Mouse (Mus musculus) heart, postnatal 14 days (tissue): Measurements from ENCODE around the gene Gm11555. TPM values are rescaled to one million over a fixed set of nuclear protein-coding genes. Genes with fewer than 3 reads are reported as not detected.
"Not testable (repeated sequence)": the region's sequence is repeated elsewhere in the genome, so short reads cannot be mapped to it uniquely, and the experiment has no call there.

ENCODE experiments used
- DNase-seq, 2 experiments: peaks; one replicate each; pipeline ENCODE4 v3.0.0; 2021 to 2022
- intact Hi-C: fragments of 180-260 bp; cut with DNase I; formaldehyde crosslinking; loops from one replicate; pipeline ENCODE4 v1.15.1; 2025
- long read RNA-seq, 2 experiments: library from polyadenylated mRNA; stranded (forward); transcript quantifications; one replicate each; pipeline ENCODE4 v2.0.0; 2021
- total RNA-seq, 2 experiments: library from RNA; stranded (reverse); gene quantifications; 2 replicates each; pipeline ENCODE4 v1.2.3; 2021

The Gm11555 gene
- total RNA-seq = not detected
- long read RNA-seq, experiment 1 = 0 reads
- long read RNA-seq, experiment 2 = 0 reads

DNA sequence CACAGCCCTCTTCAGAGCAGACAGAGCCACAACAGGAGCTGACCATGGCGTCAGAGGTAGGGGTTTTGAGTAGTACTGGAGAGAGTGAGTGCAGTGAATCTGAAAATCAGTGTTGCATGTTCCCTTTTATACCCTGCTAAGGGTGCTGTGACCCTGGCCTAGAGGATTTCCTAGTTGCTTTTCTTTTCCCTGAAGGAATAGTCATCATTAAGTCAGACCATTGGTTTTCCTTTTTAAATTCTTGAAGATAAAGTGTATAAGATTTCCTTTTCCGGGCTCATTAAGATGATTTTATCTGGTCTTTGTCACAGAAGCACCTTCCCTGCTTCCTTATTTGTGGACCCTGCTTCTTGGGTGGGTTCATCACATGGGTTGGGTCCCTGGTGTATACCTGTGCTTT, at the start of gene Gm11555:
TSS of gene Gm11555 (minus strand) at position 101 of the 400 bp plus-strand sequence.
- DNase-seq = no peak
- intact Hi-C loops = no loop called here

GRCm38 (mm10) chr11:99690463-99690862, 40.4 kb upstream of the Gm11555 start, which contains the start of gene Gm14190:
TSS of gene Gm14190 (minus strand) at chr11:99690740.
- intact Hi-C loops = no loop called here
- DNase-seq = no peak

DNA sequence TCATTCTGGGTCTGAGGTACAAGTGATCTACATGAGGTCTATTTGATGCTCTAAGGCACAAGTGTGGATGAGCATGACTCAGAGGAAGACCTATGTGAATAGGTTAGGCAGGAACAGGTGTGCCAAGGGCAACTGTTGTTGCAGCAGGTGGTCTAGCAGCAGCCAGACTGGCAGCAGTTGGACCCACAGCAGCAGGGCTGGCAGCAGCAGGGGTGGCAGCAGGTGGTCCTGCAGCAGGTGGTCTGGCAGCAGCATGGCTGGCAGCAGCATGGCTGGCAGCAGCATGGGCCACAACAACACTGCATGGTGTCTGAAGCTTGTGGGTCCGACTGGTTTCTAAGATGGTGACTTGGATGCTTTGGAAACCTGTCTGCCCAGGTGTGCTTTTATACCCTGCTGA, 35.2 kb upstream of the Gm11555 start:
- intact Hi-C loops = loop anchor here (1.0 kb wide), 1 partner anchor 39 kb away; no protein-coding TSS in a partner anchor

DNA sequence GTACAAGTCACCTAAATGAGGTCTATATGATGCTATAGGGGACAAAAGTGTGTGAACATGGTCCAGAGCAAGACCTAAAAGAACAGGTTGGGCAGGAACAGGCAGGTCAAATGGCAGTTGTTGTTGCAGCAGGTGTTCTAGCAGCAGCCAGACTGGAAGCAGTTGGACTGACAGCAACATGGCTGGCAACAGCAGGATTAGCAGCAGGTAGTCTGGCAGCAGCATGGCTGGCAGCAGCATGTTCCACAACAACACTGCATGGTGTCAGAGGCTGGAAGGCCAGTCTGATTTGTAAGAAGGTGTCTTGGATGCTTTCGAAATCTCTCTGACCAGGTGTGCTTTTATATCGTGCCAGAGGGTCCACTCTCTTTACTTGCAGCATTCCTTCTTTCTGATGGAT, 33.4 kb upstream of the Gm11555 start:
- DNase-seq = no peak
- intact Hi-C loops = no loop called here

More for the DNA sequence above, 35.2 kb upstream of the Gm11555 start:
- not testable (repeated sequence) for DNase-seq

- intact Hi-C loops = no loop called here
- DNase-seq = no peak
These were observed 15.8 kb upstream of the Gm11555 start, which contains the start of gene Krtap4-6 for GRCm38 (mm10) chr11:99665860-99666259. TSS of gene Krtap4-6 (minus strand) at chr11:99665960.

DNA sequence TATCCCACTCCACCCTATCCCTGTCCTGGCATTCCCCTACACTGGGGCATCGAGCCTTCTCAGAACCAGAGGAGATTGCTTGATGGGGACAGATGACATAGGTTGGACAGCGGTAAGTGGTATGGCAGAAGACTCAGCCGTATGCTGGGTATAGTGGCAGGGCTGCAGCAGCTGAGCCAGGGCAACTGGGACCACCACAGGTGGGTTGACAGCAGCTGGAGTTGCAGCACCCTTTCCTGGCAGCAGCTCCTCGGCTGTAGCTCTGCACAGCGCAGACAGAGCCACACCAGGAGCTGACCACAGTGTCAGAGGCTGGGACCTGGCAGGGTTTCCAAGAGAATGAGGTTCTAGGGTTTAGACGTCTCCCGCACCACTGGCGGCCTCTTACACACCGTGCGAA, 12.8 kb upstream of the Gm11555 start:
- intact Hi-C loops = no loop called here
- no peak for DNase-seq

GRCm38 (mm10) chr11:99659256-99659655, 9.2 kb upstream of the Gm11555 start:
- no peak for DNase-seq
- intact Hi-C loops = no loop called here

- DNase-seq, intact Hi-C loops: not testable (repeated sequence)
These were observed 8.5 kb upstream of the Gm11555 start, which contains the start of gene Gm11563 for GRCm38 (mm10) chr11:99658467-99659010. TSS of gene Gm11563 (minus strand) at chr11:99658960.

DNA sequence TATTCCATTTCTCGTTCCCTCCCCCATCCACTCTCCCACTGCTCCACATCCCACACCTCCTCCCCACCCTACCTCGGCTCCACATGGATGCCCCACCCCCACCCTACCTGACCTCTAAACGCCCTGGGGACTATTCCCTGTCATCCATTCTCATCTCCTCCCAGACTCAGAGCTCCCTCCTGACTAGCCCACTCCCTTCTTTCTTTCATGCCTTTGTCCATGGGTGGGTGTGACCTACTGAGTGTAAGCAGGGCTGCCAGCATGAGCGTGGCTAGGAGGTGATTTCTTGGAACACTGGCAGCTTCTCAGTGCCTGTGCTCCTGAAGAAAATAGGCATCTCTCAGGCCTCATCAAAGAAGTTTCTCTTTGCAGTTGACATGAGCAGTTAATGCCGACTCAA, 7.0 kb upstream of the Gm11555 start:
- no peak for DNase-seq
- intact Hi-C loops = no loop called here

DNA sequence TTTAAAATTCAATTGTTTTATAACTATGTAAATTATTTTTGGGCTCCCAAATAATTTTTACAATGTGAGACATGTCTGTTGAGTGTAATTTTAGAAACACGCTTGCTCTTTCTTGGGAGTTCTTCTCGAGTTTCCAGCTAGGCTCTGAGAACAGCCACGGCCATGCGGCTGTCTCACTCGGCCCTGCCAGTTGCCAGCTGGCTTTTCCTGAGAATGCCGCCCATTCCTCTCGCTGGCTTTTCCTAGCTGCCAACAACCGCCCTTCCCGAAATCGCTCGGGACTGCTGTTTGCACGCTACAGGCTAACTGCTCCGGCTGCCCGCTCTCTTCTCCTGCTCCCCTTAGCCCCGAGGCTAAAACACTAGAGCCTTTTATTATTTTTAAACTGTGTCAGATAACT, 3.6 kb downstream of the Gm11555 start:
- no peak for DNase-seq
- intact Hi-C loops = no loop called here

DNA sequence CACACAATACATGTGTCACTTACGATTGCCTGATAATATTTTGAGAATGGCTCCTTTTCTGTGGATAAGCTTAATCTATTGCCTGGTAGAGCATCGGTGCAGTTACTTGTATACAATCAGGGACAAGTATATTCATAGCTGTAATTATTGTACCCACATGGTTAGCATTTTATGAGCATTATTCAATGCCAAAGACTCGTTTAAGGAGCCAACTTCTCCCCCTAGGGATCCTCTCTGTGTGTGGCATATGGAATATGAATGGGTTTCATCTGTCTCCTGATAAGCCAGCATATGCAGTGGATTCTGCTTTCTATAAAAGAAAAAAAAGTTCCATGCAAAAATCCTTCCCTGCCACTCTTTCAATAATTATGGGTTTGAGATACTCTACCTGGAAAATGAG, 5.7 kb downstream of the Gm11555 start:
- no peak for DNase-seq
- intact Hi-C loops = no loop called here

DNA sequence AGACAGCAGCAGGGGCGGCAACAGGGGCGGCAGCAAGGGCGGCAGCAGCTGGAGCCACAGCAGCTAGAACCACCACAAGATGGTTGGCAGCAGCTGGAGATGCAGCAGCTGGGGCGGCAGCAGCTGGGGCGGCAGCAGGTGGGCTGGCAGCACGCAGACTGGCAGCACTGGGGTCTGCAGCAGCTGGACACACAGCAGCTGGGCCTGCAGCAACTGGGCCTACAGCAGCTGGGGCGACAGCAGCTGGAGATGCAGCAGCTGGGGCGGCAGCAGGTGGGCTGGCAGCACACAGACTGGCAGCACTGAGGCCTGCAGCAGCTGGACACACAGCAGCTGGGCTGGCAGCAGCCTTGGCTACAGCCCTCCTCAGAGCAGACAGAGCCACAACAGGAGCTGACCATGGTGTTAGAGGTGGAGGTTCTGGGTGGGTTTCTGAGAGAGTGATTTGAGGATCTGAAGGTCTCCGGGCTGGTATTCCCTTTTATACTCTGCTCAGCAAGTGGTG, 6.3 kb downstream of the Gm11555 start, which contains the start of gene Krtap4-7:
TSS of gene Krtap4-7 (minus strand) at position 455 of the 505 bp plus-strand sequence.
- DNase-seq, intact Hi-C loops: not testable (repeated sequence)

DNA sequence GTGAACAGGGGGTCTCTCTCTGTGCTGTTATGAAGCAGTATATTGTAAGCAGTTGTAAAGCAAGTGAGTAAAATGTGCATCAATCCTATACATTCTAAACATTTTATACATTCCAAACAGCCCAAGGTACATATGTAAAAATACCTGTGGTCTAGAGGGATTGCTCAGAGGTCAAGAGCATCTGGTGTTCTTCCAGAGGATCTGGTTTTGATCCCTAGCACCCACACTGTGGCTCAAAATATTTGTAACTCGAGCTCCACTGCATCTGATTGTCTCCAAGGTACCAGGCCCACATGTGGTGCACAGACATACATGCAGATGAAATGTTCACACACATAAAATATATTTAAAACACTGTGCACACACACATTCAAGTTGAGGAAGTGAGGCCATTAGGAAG, 9.1 kb downstream of the Gm11555 start:
- DNase-seq = no peak
- intact Hi-C loops = no loop called here

GRCm38 (mm10) chr11:99637086-99637485, 12.9 kb downstream of the Gm11555 start:
- no peak for DNase-seq
- intact Hi-C loops = no loop called here

GRCm38 (mm10) chr11:99634653-99635134, 15.3 kb downstream of the Gm11555 start, which contains the start of gene Krtap4-2:
TSS of gene Krtap4-2 (minus strand) at chr11:99635084.
- intact Hi-C loops = no loop called here
- DNase-seq = no peak

DNA sequence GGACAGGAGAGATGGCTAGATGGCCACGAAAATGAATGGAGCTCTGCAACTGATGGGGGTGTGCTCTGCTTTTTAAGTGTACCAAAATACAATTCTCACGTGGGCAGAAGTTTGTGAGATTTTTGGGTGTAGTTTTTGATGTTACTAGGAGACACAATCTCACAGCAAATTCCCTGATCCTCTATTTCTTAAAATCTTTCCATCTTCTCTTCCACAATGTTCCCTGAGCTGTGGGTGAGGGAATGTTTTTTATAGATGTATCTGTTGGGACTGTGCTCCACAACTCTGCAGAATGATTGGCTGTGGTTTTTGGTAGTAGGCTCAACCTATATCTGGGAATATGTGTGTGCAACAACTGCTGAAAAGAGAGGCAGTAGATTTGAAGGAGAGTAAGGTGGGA, 16.7 kb downstream of the Gm11555 start:
- intact Hi-C loops = no loop called here
- DNase-seq = no peak

DNA sequence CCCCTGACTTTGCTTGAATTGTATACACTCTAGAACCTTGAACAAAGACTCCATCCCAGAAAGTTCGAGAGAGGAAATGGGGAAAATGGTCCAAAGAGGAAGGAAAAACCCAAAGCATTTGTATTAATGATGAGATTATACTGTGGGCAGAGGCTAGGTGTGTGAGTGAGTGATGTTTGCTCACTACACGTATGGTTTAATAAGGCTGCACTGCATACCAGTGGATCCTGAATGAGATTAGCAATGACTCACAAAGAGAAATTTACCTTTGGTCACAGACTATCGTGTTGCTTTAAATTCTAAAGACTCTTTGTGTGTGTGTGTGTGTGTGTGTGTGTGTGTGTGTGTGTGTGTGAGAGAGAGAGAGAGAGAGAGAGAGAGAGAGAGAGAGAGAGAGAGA, 19.1 kb downstream of the Gm11555 start:
- no peak for DNase-seq
- intact Hi-C loops = no loop called here

DNA sequence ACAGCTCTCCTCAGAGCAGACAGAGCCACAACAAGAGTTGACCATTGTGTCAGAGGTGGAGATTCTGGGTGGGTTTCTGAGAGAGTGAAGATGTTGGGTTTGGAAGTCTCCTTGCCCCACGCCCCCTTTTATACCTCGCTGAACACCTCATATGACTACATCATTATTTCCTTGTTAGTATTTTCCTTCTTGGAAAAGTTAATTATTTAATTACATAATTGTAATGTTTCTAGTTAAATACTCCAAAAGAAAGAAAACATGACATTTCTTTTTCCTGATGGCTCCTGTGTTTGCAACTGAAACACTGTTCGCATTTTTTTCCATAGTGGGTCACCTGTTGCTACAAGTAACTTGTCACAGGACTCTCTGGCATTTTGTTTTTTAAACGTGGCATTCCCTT, 21.9 kb downstream of the Gm11555 start, which contains the start of gene Krtap4-1:
TSS of gene Krtap4-1 (minus strand) at position 101 of the 400 bp plus-strand sequence.
- no peak for DNase-seq
- intact Hi-C loops = no loop called here

DNA sequence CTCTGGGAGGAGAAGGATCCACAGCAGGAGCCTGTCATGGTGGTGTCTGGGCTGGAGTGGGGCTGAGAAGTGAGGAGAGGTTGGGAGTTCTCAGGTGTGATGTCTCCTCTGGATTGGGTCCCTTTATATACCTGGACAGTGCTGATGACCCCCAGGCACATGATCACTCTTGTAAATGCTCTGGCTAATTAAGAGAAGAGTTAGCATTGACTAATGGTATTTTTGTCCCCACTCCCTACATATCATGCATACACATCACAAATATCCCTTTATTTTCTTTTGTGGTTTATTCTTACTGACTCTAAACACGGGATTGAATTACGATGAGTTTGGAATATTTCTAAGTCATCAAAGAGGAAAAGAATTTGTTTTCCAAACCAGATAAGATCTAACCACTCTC, 29.7 kb downstream of the Gm11555 start, which contains the start of gene Gm11562:
TSS of gene Gm11562 (minus strand) at position 101 of the 400 bp plus-strand sequence.
- no peak for DNase-seq

GRCm38 (mm10) chr11:99614796-99615363, 35.2 kb downstream of the Gm11555 start, which contains the start of gene Krtap2-4:
TSS of gene Krtap2-4 (minus strand) at chr11:99614846.
- intact Hi-C loops = no loop called here
- no peak for DNase-seq

More for the DNA sequence above, 29.7 kb downstream of the Gm11555 start, which contains the start of gene Gm11562:
- intact Hi-C loops = no loop called here

GRCm38 (mm10) chr11:99610089-99610488, 39.9 kb downstream of the Gm11555 start, which contains the start of gene Gm11937:
TSS of gene Gm11937 (minus strand) at chr11:99610189.
- intact Hi-C loops, DNase-seq: not testable (repeated sequence)
